Mouse (Mus musculus): Measurements from ENCODE around the gene Foxn3.

Foxn3 gene

DNA sequence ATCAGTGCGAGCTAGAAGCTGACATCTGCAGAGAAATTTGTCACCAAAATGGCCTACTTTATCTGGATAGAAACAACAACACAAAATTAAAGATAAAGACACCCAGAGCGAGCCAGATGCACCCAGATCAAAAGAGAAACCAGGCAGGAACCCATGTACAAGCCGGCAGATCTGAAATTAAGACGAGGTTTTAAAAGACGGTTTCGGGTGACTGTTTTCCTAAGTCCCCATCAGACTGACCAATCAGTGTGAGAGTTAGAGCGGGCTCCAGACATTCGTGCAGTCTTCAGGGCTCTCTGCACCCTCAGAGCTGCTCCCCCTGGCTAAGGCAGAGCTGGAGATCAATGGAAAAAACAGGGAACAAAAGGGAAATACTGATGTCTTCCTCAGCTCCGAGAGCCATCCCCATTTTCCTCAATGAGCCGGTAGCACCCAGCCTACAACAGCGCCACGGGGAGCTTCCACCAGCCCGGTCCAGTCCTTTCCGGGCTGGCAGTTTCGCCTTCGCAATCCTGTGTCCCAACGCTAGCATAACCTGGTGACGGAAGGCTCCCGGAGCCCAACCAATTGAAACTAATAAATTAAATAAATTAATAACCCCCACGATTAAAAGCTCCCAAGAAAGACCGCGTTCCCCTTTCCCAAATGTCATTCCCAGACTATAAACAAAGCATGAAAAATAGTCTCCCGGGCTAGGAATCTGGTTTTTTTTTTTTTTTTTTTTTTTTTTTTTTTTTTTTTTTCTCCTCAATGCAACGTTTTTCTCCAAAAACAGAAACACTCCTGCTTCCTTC lies 1.1 kb downstream of the Foxn3 start:
- DNase-seq, result peak; percentile 73

GRCm38 (mm10) chr12:99561333-99561766 lies 2.0 kb downstream of the Foxn3 start:
- no peak for DNase-seq

DNA sequence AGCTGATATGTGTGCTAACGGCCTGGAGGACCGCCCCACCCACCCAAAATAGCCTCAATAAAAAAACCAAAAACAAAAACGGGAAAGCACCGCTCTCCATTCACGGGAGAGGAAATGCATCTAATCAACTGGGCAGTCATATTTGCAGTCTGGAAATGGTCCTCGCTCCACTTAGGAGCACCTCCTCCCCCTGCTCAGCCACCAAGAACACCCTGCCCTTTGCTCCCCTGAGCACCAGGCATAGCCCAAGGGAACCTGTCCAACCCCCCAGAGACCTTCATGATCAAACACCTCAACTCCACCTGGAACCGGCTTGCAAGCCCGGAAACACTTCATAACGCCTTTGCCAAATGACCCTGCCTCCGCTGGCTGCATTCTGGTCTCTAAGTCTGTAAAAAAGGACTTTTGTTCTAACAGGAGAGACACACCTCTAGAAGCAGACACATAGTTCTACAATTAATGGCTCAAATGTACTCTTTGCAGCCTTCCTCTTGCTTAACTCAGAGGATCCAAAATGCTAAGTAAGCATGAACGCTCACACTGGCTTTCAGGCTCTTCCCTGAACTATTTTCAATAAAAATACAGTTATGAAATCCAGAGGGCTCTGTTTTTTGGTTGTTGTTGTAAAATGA lies 2.6 kb downstream of the Foxn3 start:
- DNase-seq, result peak; percentile 72

GRCm38 (mm10) chr12:99559483-99559882 lies 3.9 kb downstream of the Foxn3 start:
- DNase-seq, result no peak

DNA sequence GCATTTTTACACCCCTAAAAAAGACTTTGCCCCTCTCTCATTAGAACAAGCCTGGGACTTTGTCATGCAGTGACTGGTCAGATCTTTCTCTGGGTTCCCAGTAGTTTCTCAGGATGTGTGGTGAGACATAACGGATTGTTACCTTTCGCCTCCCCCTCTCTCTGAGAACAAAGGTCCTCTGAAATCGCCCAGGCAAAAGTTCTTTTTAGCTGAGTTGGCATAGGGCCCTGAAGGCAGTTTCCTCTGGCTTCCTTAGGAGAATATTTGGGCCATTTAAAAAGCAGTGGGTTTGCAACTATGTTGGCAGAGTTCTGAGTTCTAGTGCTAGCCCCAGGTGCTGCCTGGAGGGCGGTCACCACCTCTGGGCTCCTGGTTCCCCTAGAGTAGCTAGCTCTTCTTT lies 4.9 kb downstream of the Foxn3 start:
- peak; percentile 29 for DNase-seq

DNA sequence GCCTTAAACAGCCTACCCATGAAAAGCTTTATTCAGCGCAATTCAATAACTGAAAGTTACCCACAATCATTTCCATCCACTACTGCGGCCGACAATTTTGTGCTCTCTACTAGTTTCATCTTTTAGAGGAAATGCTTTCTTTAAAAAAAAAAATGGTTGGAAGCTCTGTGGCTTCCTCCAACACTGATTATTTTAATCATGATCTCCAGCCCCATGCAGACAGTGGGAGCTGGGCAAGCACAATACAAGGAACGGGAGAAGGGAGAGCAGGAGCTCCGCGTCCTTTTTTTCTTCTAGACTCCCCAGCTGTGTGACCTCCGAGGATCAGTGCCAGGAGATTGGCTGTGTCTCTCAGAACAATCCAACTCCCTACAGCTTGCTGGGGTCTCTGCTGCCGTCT lies 5.9 kb downstream of the Foxn3 start:
- DNase-seq, result no peak

- DNase-seq, result no peak
Observed at GRCm38 (mm10) chr12:99550629-99551028, 12.8 kb downstream of the Foxn3 start.

- no peak for DNase-seq
Observed at GRCm38 (mm10) chr12:99549811-99550210, 13.6 kb downstream of the Foxn3 start.

DNA sequence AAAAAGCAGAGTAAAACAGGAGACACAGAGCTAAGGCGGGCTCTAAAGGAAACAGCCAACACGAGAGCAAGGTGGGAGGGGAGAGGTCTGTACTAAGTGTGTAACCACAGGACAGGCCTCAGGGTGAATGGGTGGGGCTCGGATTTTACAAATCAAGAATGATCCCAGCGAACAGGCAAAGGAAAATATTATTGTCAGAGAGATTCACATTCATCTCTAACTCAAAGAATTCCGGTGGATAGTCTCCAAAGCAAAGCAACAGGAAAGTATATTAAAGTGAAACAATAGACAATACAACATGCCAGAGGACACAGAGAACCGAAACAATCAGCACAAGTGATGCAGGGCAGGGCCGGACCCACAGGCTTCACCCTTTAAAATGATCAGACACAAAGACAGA lies 15.0 kb downstream of the Foxn3 start:
- DNase-seq, result no peak

GRCm38 (mm10) chr12:99547295-99547694 lies 16.1 kb downstream of the Foxn3 start:
- no peak for DNase-seq

GRCm38 (mm10) chr12:99545270-99545770 lies 18.1 kb downstream of the Foxn3 start:
- no peak for DNase-seq

DNA sequence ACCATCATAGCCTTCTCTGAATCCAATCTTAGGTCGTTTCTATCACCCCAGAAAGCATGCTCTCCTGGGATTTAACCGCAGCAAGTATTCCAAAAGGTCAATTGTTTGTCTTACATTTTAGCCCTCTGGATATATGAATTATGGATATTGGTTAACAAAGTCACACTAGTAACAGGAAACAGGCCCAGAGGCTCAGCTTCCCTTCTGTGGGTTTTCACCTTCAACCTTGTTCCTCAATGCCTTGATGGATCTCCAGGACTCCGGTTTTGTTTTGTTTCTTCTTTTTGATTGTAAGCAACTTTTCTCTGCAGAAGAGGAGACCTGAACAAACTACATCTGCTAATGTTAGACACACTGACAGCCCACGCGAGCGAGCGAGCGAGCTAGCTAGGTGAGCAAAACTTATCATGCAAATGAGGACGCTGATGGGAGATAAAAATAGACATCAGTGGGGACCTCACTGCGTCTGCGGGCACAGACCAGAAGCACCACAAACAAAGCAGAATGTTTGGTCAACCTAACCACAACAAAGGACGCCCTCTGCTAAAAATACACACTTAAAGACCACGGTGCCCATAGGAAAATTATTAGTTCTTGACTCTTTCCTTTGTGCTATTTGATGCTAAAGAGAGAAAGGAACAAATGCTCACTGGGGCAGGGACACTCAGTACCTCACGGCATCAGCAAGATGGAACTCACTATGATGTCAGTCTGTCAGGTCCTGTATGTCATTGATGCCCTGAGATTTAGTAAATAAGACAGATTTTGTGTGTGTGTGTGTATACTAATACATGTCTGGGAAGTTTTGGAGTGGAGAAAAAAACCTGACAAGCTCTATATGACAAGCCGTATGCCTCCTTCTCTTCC lies 18.9 kb downstream of the Foxn3 start:
- DNase-seq, result no peak

DNA sequence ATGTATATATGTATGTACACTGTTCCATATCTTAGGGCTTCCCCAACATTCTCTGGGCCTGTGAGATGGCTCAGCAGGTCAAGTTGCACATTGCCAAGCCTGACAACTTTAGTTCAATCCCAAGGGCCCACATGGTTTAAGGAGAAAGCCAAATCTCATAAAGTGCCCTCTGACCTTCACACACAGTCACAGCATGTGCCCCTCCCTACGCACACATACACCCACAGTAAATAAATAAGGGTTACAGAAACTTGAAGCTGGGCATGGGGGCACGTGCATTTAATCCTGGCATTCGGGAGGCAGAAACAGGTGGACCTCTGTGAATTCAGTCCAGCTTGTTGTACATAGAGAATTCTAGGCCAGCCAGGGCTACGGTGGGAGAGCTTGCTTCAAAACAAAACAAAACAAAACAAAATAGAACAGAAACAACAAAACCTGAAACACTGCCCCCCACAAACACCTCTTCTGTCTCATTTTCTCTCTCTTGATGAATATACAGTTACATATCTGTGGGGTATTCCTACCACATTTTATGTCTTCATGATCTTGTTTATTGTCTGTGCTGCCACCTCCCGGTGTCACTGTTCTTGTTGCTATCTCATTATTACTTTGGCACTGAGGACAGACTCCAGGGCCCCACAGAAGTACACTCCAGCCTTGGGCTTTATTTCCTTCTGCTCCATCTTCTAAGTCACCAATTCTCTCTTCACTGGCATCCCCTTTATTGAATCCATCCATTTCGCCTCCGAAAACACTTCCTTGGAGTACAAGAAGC lies 19.8 kb downstream of the Foxn3 start:
- no peak for DNase-seq

DNA sequence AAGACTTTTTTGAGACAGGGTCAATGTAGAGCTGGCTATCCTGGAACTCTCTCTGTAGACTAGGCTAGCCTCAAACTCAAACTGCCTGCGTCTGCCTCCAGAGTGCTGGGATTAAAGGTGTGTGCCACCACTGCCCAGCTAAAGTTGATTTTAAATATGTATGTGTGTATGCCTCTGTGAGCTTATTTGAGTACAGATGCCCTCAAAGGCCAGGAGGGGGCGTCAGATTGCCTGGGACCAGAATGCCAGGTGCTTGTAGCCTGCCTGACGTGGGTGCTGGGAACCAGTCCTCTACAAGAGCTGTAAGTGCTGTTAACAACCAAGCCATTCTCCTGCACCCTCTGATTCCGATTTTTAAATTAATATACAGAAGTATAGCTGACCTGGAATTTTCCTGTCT lies 23.2 kb downstream of the Foxn3 start:
- DNase-seq, result no peak

GRCm38 (mm10) chr12:99537316-99537715 lies 26.1 kb downstream of the Foxn3 start:
- no peak for DNase-seq

GRCm38 (mm10) chr12:99536426-99536825 lies 27.0 kb downstream of the Foxn3 start:
- DNase-seq, result no peak

DNA sequence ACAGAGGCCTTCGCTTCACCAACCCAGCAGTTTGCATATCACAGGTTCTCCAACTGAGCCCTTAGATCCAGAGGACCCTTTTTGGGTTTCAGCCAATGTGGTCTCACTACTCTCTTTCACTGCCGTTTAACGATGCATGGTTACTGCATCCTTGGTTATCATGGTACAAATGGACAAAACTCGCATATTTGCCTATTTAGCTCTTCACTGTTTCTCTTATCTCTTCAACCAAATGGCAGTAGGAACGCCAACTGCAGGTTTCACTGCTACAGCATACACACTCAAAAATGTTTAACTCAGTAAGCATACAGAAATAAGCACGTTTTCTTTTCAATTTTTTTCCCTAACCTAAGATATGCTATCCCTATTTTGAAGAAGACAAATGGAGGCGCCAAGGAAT lies 31.0 kb downstream of the Foxn3 start:
- no peak for DNase-seq

DNA sequence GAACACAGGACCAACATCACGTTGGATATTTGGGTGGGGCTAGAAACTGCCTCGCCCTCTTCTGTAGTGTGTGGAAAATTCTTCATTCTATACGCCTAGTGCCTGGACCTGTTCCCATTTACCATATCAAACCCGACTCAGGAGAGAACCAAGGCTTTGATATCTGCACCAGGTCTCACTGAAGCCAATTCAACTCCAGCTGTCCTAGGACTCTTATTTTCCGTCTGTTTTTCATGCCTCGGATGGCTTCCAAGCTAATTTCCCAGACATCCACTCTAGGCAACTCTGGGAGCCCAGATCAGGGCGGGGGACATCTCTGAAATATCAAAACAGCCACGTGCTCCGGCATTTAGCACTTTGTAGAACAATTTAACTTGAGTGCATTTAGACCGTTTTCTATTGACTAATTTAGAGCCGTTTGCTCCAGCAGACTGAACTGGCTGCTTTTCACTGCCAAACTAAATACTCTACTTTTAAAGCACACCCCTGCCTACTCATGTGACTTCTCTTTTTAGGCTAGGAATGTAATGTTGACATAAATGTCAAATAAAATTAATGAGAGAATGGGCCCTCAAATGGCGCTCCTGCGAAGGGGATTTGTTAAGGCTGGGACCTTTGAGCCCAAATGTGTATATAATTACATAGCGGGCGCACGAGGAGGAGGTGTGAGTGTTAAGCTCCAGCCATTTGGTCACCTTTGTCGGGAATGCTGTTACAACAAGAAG lies 33.5 kb downstream of the Foxn3 start:
- DNase-seq, result peak; percentile 32

- DNase-seq, result no peak
Observed at GRCm38 (mm10) chr12:99528958-99529357, 34.4 kb downstream of the Foxn3 start.

DNA sequence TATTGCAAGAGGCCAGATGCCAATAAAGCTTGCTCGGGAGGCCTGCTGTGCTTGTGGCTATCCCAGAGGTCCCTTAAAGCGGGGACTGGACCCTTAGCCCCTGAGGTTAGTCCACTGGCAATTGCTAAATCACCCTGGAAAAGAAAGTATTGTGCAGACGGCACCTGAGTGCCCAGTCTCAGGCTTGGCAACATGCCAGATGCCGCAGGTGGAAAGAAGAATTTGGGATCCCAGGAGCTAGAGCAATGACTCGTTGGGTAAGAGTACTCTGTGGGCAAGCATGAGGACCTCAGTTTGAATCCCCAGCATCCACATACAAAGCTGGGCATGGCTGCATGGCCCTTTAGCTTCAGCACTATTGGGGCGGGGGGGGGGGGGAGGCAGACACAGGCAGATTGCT lies 35.9 kb downstream of the Foxn3 start:
- DNase-seq, result no peak

GRCm38 (mm10) chr12:99526571-99527140 lies 36.7 kb downstream of the Foxn3 start:
- no peak for DNase-seq

DNA sequence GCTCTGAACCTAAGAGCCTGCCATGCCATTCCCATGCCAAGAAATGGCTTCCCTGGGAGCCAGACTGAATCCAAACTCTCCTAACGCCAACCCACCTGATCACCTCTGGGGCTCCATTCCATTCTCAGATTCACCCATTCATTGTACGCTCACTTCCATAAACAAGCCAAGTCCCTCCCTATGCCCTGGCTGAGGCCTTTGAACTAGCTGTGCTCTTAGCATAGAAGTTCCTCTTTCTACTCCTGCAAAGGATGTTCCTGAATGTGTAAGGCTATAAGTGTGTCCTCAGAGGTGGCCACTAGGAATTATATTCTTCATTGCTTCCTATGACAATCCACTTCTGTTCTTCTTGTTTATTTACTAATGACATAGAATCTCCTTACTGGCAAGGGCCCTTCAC lies 40.5 kb downstream of the Foxn3 start:
- DNase-seq, result no peak

All from kidney, adult 18-20 months (tissue).